Mouse (Mus musculus): Measurements from ENCODE around the gene Olfr502.
"Not testable (repeated sequence)": the region's sequence is repeated elsewhere in the genome, so short reads cannot be mapped to it uniquely, and the experiment has no call there.

Olfr502 gene

GRCm38 (mm10) chr7:108524965-108525364 is at the start of gene Olfr502:
Olfr502 (minus strand) TSS chr7:108525065.
- no peak for DNase-seq (ENCODE audit: low read depth, low spot score)

- no peak for DNase-seq (ENCODE audit: low read depth, low spot score)
These were observed 40.8 kb upstream of the Olfr502 start, which contains the start of gene Olfr504 for GRCm38 (mm10) chr7:108565693-108566092. Olfr504 (minus strand) TSS chr7:108565793.

GRCm38 (mm10) chr7:108544227-108544626 is 19.4 kb upstream of the Olfr502 start, which contains the start of gene Olfr503:
Olfr503 (plus strand) TSS chr7:108544527.
- DNase-seq (ENCODE audit: low read depth, low spot score): not testable (repeated sequence)

- DNase-seq (ENCODE audit: low read depth, low spot score): no peak
These were observed 17.6 kb upstream of the Olfr502 start for GRCm38 (mm10) chr7:108542416-108542815.
